Mouse (Mus musculus) ES-E14 (cell line): ENCODE data around the gene Zfp607b.

Source experiments
- HCFC1 ChIP-seq: IDR thresholded peaks from 2 replicates; pipeline ENCODE4 v1.6.1; 2012; ENCODE audit warnings: low read length, inconsistent platforms, borderline replicate concordance; ENCODE audit not compliant: insufficient read depth
- MAFK ChIP-seq: IDR thresholded peaks from 2 replicates; pipeline ENCODE4 v1.6.1; 2014; ENCODE audit warnings: mild to moderate bottlenecking, low read depth, low read length, inconsistent platforms; ENCODE audit not compliant: insufficient read depth
- ZC3H11A ChIP-seq: IDR thresholded peaks from 2 replicates; pipeline ENCODE4 v1.6.1; 2012; ENCODE audit warnings: low read depth, mild to moderate bottlenecking, inconsistent platforms, low read length, borderline replicate concordance
- ZNF384 ChIP-seq: IDR thresholded peaks from 2 replicates; pipeline ENCODE4 v1.6.1; 2012; ENCODE audit warnings: low read depth, low read length, inconsistent platforms

DNA sequence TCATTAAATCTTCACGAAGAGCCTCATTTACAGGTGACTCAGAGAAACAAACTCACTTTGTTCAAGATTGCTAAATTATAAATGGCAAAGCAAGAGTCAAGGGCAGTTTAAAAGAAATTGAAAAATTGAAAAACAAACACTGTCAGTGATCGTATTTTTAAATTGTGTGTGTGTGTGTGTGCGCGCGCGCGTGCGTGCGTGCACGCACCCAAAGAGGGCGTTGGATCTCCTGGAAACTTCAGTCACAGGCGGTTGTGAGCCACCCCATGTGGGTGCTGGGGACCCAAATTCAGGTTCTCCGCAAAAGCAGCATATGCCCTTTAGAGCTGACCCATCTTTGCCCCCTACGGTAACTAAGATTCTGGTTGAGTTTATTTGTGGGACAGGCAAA, 13.9 kb upstream of the Zfp607b start:
- TF ChIP-seq MAFK (no peak), HCFC1 (no peak), ZNF384 (no peak), ZC3H11A (no peak)
